Mouse (Mus musculus) induced T-regulatory cell, adult 2 months (primary cell): ENCODE measurements at regions not wholly inside any gene's neighbourhood (a gene's known extent, or its start where the extent isn't known, plus 50 kb on each side); places are given as distances from the start of the nearest gene placed in this dataset.
A peak's percentile ranks its signal among the peaks of the same experiment; 100 is the strongest.

ENCODE experiments used
- DNase-seq: peaks from one replicate; pipeline ENCODE4 v3.0.0-alpha.2; 2012; ENCODE audit warnings: low read depth

GRCm38 (mm10) chr9:69662394-69662793, 98.3 kb downstream of the Foxb1 start:
- no peak for DNase-seq

GRCm38 (mm10) chr9:69658276-69658675, 102.5 kb downstream of the Foxb1 start:
- no peak for DNase-seq

GRCm38 (mm10) chr9:69656053-69656452, 104.7 kb downstream of the Foxb1 start:
- no peak for DNase-seq

DNA sequence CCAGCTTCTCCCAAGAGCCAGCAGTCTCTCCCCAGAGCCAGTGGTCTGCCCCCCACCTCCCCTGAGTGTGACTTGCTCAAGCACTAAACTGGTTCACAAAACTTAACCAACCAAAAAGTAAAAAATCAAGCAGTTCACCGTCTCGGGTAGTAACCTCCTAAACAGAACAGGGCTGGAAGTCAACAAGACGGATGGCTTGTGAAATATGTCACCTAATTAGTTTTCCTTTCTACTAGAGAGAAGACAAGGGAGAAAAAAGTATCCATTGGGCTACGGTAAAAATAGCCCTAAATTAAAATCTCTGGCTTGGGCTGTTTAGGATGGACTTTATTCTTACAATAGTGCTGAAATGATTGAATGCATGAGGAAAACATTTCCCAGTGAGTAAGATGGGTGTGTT, 108.6 kb downstream of the Foxb1 start:
- no peak for DNase-seq

- DNase-seq = peak; percentile 70
These were observed 109.1 kb downstream of the Foxb1 start for GRCm38 (mm10) chr9:69651608-69652007.

GRCm38 (mm10) chr9:69642591-69642990, 118.1 kb downstream of the Foxb1 start:
- DNase-seq = peak; percentile 12

DNA sequence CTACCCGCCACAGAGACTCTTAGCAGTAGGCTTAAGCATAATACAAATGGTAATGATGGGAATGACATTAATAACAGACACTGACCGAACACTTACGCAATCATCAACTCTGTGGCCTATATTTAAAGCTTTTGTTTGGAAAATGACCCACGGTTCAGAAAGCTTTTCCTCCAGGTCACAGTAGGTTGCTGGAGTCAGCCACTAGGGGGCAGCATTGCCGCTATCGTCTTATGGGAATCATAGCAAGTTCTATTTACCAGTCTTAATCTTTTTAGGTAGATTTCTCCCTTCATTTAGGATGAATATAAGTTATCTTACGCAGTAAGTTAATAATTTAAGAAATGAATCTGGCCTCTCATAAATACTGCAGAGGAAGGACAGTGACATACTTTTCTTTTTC, 137.4 kb downstream of the Foxb1 start:
- DNase-seq = peak; percentile 76

- no peak for DNase-seq
These were observed 139.7 kb downstream of the Foxb1 start for GRCm38 (mm10) chr9:69621006-69621405.

GRCm38 (mm10) chr9:69617328-69617727, 143.4 kb downstream of the Foxb1 start:
- no peak for DNase-seq

DNA sequence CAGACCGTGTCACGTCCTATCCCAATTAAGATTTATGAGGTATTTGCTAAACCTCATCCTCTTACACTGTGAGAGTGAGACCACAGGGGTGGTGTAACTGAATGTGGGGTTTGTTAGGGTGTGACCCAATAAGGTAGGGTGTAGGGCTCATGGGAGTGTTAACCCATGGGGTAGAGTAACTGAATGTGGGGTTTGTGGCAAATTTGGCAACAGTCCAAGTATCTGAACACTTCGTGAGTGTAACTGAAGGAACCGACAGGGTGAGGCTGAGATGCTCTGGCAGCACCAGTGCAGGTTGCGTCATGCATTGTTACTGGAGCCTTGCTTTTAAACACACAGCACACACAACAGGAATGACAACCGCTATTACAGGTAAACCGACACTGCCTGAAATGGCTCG, 144.1 kb downstream of the Anxa2 start:
- DNase-seq = no peak

DNA sequence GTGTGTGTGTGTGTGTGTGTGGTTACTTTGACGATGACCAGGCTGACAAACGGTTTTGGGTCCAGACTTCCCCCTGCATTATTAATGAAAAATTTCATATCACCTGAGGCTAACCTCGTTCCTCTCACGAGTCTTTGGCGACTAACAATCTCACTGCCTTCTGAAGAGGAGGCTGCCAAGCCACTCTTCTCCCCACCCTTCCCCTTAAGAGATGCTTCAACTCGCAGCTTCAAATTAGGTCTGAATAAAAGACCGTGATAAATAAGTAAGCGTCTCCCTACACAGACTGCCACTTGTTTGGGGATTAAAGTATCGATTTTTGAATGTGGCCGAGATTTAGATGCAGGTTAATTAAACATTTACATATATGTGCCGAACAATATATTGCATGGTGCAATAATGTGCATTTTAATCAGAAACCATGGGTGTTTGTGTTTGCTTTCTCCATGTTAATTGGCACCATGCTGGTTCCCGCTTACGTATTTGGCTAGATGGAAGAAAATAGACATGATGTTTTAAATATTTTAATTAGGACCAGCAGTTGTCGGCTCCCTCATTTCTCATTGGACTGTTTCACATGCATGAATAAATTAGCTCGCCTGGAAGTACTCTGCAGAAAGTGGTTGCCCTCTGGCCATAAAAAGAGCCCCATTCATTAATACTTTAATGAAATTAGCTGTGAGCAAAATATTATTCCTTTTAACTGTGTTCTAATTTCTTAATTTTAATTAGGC, 139.1 kb downstream of the Anxa2 start:
- DNase-seq = no peak

- DNase-seq = no peak
These were observed 135.4 kb downstream of the Anxa2 start for GRCm38 (mm10) chr9:69588846-69589245.

GRCm38 (mm10) chr9:69587096-69587495, 133.7 kb downstream of the Anxa2 start:
- DNase-seq = no peak

DNA sequence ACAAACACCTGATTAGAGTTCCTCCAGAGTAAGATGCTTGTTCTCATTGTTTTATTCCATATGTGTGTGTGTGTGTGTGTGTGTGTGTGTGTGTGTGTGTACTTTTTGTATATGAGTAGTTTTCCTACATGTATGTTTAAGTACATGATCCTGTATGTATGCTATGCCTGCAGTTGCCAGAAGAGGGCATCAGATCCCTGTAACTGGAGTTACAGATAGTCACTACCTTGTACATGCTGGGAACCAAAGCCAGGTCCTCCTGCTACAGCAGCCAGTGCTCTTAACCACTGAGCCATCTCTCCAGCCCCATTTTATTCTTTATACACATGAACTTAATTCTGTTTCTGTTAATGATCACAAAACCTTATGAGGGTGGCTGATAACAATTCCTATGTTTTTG, 127.8 kb downstream of the Anxa2 start:
- peak; percentile 9 for DNase-seq

GRCm38 (mm10) chr9:69577661-69578405, 124.4 kb downstream of the Anxa2 start:
- DNase-seq = no peak

DNA sequence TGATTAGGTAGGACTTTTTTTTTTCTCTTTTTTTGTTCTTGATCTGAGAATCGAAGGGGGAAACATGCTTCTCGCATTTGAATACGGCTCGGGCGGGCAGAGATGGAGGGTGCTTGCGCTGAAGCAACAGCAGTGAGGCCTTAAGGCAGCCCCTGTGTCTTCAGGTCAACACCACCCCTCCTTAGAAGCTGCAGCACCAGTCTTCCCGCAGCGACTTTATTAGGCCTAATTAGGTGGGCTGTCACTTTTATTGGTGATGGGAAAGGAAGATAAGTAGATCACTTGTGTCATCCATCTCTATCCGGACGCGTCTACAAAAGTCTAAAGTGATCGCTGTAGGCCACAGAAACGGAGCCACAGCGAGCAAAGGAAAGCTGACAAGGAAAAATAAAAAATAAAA, 122.0 kb downstream of the Anxa2 start:
- DNase-seq = no peak

DNA sequence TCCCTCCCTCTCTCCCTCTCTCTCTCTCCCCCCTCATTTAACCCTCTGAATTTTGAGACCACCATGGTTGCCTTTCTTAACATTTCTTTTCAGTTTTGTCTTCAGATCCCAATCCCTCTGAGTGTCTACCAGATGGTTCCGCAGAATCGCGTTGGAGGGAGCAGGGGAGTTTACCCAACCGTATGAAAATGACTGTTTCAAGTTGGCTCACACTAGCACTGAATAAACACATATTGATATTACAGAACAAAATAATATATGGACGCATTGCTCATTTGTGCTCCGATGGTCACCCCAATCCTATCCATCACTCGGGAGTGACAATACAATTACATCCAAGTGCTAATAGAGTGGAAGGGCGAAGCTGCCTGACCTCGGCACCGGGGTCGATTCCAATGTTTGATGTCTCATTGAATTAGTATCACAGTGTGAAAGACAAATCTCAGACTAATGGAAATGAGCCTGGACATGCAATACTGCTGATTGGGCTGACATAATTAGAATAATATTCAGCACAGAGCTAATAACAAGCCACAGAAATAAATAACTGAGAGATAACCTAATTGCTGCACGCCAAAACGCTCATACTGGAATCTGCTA, 115.3 kb downstream of the Anxa2 start:
- DNase-seq = no peak

DNA sequence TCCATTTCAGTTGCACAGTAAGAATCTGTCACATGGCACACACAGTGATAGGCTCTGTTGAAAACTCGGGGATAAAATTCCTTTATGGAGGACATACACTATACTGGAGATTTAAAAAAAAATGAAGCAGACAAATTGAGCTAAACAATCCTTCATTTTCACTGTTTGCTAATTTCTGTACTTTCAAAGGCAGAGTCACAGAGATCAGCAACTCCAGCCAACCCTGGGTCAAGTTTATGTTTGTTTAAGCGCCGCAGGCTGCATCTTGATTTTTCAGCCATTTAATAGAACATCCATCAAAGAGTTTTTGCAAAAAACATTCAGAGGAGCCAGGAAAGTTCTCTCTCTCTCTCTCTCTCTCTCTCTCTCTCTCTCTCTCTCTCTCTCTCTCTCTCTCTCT, 114.8 kb downstream of the Anxa2 start:
- DNase-seq = no peak

- no peak for DNase-seq
These were observed 113.6 kb downstream of the Anxa2 start for GRCm38 (mm10) chr9:69566996-69567395.

DNA sequence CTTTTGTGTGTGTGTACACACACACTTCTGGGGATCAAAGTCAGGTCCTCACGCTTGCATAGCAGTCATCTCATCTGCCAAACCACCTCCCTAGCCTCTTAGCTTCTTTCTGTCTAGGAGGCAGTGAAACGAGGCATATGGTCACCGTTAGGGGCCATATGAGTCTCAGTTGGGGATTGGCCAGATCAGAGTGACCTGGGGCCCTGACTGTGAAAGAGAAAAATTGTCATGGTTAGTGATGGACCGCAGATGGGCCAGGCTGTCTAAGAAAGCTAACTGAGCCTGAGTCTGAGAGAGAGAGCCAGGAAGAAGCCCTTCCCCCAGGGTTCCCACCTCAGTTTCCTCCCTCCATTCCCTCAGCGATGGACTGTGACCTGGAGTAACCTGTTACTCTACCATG, 89.8 kb downstream of the Anxa2 start:
- DNase-seq = no peak
